Mouse (Mus musculus) CH12.LX (cell line): ENCODE results near the gene Smok2a. TPM values are rescaled to one million over a fixed set of nuclear protein-coding genes. Genes with fewer than 3 reads are reported as not detected.
"Not testable (repeated sequence)": the region's sequence is repeated elsewhere in the genome, so short reads cannot be mapped to it uniquely, and the experiment has no call there.

Source experiments
- DNase-seq: peaks from one replicate; pipeline ENCODE4 v3.0.0-alpha.2; 2013; ENCODE audit errors: extremely low read depth
- H3K27ac ChIP-seq: 2 replicates; pipeline ENCODE4 v1.5.1; 2012; ENCODE audit warnings: low read depth, mild to moderate bottlenecking, control low read depth, moderate library complexity; ENCODE audit not compliant: insufficient read depth
- H3K27me3 ChIP-seq: replicated peaks from 2 replicates; pipeline ENCODE3; 2012; ENCODE audit warnings: inconsistent platforms
- H3K36me3 ChIP-seq, 2 experiments: replicated peaks in 1 of 2; 2 replicates each; pipeline versions ENCODE3 to v1.6.1; 2012; ENCODE audit warnings: inconsistent platforms in 1 of 2, low read length in 1 of 2, mild to moderate bottlenecking in 1 of 2, mixed read lengths in 1 of 2, moderate library complexity in 1 of 2; ENCODE audit not compliant: control insufficient read depth in 1 of 2, insufficient read depth in 1 of 2
- H3K4me1 ChIP-seq, 2 experiments: 2 replicates each; pipeline ENCODE4 v1.6.1; 2012; ENCODE audit warnings: inconsistent platforms in 1 of 2, moderate library complexity in 1 of 2; ENCODE audit not compliant: insufficient read depth in 2 of 2, control insufficient read depth in 1 of 2
- H3K4me2 ChIP-seq: 2 replicates; pipeline ENCODE4 v1.6.1; 2012; ENCODE audit warnings: low read depth, mild to moderate bottlenecking, control low read depth; ENCODE audit not compliant: poor library complexity, insufficient read depth, severe bottlenecking
- H3K4me3 ChIP-seq, 3 experiments: fragments of 150-350 bp in 1 of 3; sonication (generic) in 1 of 3; replicated peaks in 1 of 3; 2 replicates each; pipeline versions ENCODE3 to v1.5.1; 2011 to 2012; ENCODE audit warnings: low read depth in 2 of 3, low read length in 2 of 3, mild to moderate bottlenecking in 2 of 3, moderate library complexity in 2 of 3, control low read depth in 1 of 3, improper control_type of control experiment in 1 of 3, inconsistent platforms in 1 of 3, mixed read lengths in 1 of 3; ENCODE audit not compliant: poor library complexity in 1 of 3
- H3K79me2 ChIP-seq: replicated peaks from 2 replicates; pipeline ENCODE4 v1.6.1; 2012; ENCODE audit warnings: mild to moderate bottlenecking, moderate library complexity; ENCODE audit not compliant: control insufficient read depth, poor library complexity, insufficient read depth, severe bottlenecking; ENCODE audit errors: extremely low read depth
- H3K9ac ChIP-seq: 2 replicates; pipeline ENCODE4 v1.6.1; 2012; ENCODE audit warnings: low read depth, mild to moderate bottlenecking, control low read depth, moderate library complexity; ENCODE audit not compliant: insufficient read depth
- H3K9me3 ChIP-seq: replicated peaks from 2 replicates; pipeline ENCODE3; 2012; ENCODE audit warnings: low read length, inconsistent platforms, mixed read lengths
- MYC ChIP-seq: IDR thresholded peaks from 2 replicates; pipeline ENCODE4 v1.6.1; 2011; ENCODE audit warnings: low read depth, mild to moderate bottlenecking, improper control_type of control experiment, low read length
- dilution Hi-C: fragments of 300-500 bp; cut with MboI; formaldehyde crosslinking; loops from 2 replicates; pipeline ENCODE4 v1.14.3; 2020; ENCODE audit warnings: low sequenced_read_pairs; ENCODE audit not compliant: extremely low pct_unique_long_range_greater_than_20kb, extremely low pct_ligation_motif_present
- in situ Hi-C: fragments of 300-500 bp; cut with MboI; formaldehyde crosslinking; loops from 3 replicates; pipeline ENCODE4 v1.14.3; 2019; ENCODE audit warnings: low sequenced_read_pairs, low pct_ligation_motif_present, low pct_unique_long_range_greater_than_20kb, mixed read lengths
- polyA plus RNA-seq: library from polyadenylated mRNA; unstranded; fragments of >175 nt; gene quantifications from 2 replicates; pipeline ENCODE4 v1.2.1, GENCODE M21; 2012; ENCODE audit warnings: low read depth; ENCODE audit not compliant: insufficient read length
- total RNA-seq, 2 experiments: library from RNA; depleted of rRNA; stranded (reverse); fragments of 300-350 nt in 1 of 2; fragments of >200 nt in 1 of 2; gene quantifications; 2 replicates each; pipeline ENCODE4 v1.2.3; 2012 to 2014

Smok2a gene
- total and polyA plus RNA-seq, 3 experiments = not detected

DNA sequence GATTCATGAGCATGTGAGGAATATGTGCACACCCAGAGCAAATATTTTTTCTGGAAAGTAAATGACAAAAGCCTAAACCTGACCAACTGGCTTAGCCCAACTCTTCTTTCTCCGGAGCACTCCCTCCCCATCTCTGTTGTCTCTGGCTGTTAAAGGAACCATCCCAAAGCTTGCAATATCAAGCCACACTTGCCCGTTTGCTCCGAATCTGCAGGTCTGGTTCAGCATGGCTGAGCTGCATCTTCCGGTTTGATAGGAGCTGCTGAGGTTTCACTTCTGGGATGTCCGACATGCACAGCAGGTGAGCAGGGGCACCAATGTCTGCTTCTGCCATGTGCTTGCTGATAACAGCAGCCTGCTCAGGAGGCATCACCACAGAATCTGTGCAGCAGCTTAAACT lies 40.5 kb upstream of the Smok2a start:
- H3K79me2 ChIP-seq, in situ Hi-C loops, H3K4me3 ChIP-seq, H3K36me3 ChIP-seq, H3K27me3 ChIP-seq, H3K9me3 ChIP-seq, H3K9ac ChIP-seq, dilution Hi-C loops, H3K27ac ChIP-seq, H3K4me2 ChIP-seq, H3K4me1 ChIP-seq: not testable (repeated sequence)
- DNase-seq = peak; percentile 20
- 0 out of 2 replicates have a peak, but pooled peaks have one; percentile 18 for TF ChIP-seq MYC

DNA sequence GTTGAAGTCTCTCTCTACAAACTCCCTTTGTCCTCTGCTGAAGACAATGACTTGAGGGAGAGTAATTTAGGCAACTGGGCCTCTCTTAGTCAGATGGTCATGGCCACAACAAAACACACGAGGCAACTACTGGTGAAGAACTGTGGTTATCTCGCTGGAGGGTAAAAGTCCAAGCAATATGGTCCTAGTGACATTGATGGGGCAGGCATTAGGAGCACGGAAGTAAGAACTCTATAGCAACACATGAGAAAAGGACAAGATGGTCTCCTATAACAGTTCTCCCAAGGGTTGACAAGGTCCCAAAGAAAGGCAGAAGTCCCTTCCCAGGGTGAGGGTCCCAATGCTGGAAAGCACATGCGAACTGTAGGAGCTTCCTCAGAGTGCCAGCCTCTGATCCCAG lies 38.3 kb upstream of the Smok2a start:
- H3K27ac ChIP-seq, H3K79me2 ChIP-seq, H3K4me3 ChIP-seq, H3K4me2 ChIP-seq, H3K9ac ChIP-seq, H3K9me3 ChIP-seq, H3K36me3 ChIP-seq, H3K27me3 ChIP-seq, DNase-seq, in situ Hi-C loops, dilution Hi-C loops: not testable (repeated sequence)
- peaks cover 2 to 16% of the 10 kb centered on the region in 2 experiments for H3K4me1 ChIP-seq

DNA sequence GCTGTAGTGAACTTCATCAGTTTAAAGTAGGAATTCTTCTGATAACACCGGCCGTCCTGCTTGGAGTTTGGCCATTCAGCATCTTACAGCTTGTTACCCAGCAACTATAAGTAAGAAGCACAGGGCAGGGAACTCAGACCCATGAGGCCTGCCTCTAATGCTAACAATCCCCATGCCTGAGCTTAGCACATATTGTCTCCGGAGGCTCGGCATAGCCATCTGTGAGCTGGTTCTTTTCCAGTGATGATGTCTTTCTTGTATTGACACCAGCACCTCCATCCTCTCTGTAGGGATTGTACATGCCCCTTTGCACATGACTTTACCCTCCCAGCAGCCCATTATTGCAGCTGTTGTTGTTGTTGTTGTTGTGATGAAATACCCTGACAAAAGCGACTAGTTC lies 36.5 kb upstream of the Smok2a start:
- DNase-seq, H3K79me2 ChIP-seq, in situ Hi-C loops, H3K9me3 ChIP-seq, H3K27me3 ChIP-seq, H3K9ac ChIP-seq, dilution Hi-C loops, H3K4me2 ChIP-seq, H3K27ac ChIP-seq, H3K36me3 ChIP-seq, H3K4me3 ChIP-seq: not testable (repeated sequence)
- peaks cover 4 to 22% of the 10 kb centered on the region in 2 experiments for H3K4me1 ChIP-seq

DNA sequence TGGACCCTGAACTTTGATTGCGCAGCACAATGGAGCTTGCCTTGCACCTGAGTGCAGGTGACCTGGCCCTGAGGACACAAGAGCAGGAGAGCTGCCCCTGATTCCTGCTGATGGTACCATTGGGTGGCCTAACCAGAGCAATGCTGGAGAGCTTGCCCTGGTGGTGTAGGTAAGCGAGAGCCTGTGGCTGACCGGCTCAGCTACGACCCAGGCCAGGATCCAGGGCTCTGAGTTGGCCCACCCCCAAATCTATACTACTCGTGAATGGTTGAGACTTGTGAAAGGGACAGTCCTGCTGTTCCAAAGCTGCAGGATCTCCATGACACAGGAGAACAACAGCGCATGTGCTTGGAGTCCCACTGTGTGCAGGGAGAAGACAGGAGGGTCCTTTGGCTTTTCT lies 34.4 kb upstream of the Smok2a start:
- H3K36me3 ChIP-seq, H3K27ac ChIP-seq, H3K27me3 ChIP-seq, DNase-seq, in situ Hi-C loops, H3K4me3 ChIP-seq, H3K9me3 ChIP-seq, H3K9ac ChIP-seq, H3K79me2 ChIP-seq, dilution Hi-C loops, H3K4me2 ChIP-seq: not testable (repeated sequence)
- peaks cover 4 to 16% of the 10 kb centered on the region in 2 experiments for H3K4me1 ChIP-seq
